Mouse (Mus musculus) monocyte, adult 2 months (primary cell): Measurements from ENCODE around the gene Kpna2.
A peak's percentile ranks its signal among the peaks of the same experiment; 100 is the strongest.
"Not testable (repeated sequence)": the region's sequence is repeated elsewhere in the genome, so short reads cannot be mapped to it uniquely, and the experiment has no call there.

Source experiments
- DNase-seq, 2 experiments: peaks; one replicate each; pipeline ENCODE4 v3.0.0; 2022; ENCODE audit warnings: low spot score in 2 of 2, low read depth in 1 of 2

The Kpna2 gene

DNA sequence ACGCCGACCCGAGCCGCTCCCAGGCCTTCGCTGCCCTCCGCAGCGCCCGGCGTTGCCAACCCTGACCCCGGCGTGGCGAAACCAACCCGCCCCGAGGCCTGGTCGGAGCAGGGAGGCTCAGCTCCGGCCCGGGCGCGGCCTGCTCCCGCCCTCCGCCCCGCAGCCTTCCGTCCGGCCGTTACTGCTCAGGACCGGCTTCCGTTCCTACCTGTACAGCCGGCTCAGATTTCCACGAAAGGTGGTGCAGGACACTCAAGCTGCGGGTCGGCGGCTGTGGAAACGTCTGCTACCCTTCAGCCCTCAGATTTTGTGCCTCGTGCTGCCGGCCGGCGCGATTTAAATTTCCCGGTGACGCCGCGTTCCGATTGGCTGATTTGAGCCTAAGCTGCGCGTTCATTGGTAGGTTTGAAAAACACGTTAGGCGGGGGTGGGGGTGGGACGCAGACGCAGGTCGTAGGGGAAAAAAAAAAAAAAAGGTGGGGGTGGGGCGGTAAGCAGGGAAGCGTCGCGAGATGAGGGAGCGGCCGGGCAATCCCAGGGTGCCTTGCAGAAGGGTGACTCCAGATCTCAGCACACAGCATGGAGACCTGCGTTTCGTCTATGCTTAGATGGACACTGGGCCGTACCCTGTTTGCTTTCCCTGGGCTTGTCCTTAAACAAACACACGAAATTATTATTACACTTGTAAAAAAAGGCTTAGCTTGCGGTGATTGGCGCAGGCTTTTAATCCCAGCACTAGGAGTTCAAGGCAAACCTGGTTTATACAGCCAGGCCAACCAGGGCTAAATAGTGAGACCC is at the start of gene Kpna2:
Kpna2 (minus strand) TSS at position 391 of the 798 bp plus-strand sequence.
- peak; percentile 61 to 80 for DNase-seq

DNA sequence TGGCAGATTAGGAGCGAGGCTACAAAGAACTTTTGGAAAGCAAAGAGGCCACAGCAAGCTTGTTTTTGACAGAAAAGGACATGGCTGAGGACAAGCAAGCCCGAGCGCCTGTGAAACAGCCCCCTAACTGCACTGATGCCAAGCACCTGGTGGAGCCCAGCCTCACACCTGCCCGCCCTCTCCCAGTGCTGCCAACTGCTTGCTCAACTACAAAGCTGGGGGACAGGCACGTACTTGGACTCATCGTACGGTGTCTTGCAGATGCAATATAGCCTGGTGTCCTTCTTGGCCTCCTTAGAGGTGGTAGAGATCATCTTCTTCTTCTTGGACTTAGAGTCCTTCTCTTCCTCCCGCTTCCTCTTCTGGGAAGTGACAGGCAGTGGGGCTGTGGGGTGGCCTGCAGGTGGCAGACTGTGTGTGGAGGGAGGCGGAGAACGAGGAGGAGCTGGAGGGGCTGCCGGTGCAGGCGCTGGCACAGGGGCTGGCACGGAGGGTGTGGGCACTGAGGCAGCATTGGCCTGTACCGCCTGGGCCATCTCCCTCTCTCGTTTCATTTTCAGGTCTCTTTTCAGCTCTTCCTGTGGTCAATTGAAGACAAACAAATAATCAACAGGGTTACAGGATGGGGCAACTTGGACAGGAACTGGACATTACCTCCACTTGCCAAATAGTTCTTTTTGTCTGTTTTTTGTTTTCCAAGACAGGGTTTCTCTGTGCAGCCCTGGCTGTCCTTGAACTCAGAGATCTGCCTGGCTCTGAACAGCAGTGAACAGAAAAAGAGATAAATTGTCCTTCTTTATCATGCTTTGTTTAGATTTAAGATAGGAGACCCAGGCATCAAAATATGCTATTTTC is 47.7 kb upstream of the Kpna2 start:
- DNase-seq: no peak

DNA sequence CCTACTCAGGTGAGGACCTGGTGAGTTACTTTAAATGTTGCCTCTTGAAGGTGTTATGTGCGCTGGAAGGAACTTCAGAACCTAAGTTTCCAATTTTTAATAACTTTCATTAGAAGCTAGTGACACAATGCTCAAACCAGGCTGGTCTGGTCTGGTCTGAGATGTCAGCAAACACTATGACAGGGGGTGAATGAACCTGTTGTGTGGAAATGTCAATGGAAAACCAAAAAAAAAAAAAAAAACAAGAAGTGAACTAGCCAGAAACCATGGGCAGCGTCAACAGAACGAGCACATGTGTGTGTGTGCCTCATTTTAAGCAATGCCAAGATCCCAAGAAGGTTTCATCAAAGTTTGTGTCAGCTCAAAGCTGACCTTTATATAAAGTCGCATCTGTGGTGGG is 46.2 kb upstream of the Kpna2 start:
- DNase-seq: no peak

DNA sequence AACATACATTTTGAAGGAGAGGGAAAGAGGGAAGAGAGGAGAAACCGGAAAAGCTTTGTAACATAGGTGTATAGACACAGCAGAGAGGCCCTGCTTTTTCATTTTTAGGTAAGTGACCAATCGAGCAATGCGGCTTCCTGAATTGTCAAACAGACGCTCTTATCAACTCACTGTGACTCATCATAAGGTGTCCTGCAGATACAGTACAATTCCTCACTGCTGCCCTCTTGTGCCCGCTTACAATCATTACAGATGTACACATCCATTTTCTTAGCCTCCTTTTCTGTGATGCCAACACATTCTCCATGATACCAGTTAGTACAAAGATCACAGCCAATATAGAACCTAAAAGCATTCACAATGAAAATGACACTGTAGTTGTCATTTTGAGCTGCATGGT is 45.0 kb upstream of the Kpna2 start:
- peak in 1 of 2 experiments; percentile 28 for DNase-seq

- DNase-seq: no peak
These were observed 44.0 kb upstream of the Kpna2 start for GRCm38 (mm10) chr11:107043361-107043760.

GRCm38 (mm10) chr11:107041396-107041795 is 42.1 kb upstream of the Kpna2 start:
- no peak for DNase-seq

DNA sequence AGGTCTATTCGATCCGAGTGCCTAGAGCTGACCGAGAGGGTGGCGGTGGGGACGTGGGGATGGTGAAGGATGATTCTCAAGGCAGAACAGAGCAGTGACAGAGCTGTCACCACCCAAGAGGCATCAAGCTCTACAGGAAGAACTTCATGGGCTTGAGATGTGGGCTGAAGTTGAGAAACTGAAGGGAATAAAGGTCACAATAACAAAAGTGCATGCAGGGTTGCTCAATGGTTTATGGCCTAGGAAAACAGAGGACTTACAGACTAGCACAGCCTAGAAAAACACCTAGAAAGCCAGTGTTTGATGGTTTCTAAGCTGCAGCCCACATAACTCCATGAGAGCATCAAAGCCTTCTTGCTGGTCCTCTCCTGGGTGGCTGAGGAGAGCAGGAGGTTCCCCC is 40.1 kb upstream of the Kpna2 start:
- no peak for DNase-seq

DNA sequence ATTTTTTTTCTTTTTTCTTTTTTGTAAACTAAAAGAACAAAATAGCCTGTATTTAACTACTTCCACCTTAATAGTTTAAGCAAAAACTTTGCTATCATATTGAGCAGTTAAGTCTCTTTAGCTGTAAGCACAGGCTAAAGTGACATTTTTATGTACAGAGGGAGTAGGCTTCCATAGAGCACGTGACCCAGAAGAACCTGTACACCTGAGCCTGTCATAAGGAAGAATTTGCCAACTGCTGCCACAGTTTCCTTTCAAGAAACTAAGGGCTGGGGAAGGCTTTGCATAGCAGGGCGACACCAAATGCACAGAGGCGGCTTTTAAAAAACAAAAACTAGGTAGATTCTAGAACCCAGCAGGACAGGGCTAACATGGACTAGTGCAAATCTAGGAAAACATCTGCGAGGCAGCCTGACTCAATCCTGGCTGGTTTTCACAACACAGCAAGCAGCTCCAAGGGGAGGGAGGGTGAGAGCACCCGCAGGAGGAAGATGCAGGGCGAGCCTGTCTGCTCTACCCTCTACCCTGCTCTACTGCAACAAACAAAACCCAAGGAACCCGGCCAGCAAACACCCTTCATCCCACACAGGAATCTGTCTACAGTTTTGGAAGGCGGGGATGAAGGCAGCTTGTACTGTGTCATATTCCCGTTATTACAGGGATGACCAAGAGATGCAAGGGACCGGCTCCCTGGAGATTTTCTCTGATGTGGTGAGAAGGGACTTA is 34.9 kb upstream of the Kpna2 start:
- no peak for DNase-seq

DNA sequence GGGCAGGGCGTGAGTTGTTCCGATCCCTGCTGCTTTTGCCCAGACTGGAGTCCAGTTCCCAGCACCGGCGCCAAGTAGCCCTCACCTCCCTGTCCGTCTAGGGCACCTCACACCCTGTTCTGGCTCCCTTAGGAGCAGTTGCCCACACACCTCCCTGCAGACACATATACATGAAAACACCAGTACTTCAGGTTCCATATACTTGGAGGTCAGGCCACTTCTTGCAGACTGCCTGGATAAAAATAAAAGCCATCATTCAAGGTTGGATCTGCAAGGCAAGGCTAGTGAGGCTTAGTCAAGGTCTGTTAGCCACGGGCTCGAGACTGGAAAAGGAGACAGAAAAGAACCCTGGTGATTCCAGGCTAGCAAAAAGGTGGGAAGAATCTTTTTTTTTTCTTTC is 32.3 kb upstream of the Kpna2 start:
- no peak for DNase-seq

DNA sequence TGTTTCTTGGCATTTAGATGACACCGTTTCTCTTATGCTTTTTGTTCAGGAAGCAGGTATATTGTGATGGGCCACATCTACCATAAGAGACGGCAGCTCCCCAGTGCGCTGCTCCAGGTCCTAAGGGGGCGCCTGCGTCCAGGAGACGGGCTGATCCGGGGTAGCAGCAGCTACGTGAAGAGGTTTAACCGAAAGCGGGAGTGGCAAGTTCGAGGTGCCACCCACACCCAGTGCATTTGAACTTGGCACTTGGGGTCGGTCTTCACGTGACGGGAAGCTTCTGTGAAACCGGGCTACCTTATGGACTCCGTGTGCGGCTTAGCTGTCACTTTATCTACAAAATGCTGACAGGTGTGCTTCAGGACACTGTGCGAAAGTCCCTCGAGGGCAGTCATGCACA is 30.2 kb upstream of the Kpna2 start:
- no peak for DNase-seq

GRCm38 (mm10) chr11:107028754-107029153 is 29.4 kb upstream of the Kpna2 start:
- no peak for DNase-seq

DNA sequence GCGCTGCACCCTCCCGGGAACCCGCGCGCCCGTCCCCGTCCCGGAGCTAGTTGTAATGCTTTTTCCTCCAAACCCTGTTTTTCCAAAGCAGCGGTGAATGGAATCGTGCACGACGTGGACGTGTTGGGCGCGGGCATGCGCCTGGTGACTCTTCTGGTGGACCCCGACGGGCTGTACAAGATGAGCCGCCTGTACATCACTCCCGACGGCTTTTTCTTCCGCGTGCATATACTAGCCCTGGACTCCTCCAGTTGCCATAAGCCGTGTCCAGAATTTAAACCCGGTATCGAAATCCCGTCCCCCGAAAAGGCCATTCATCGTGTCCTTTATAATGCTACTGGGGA is 28.9 kb upstream of the Kpna2 start:
- no peak for DNase-seq

- DNase-seq: peak in 1 of 2 experiments; percentile 44
These were observed 28.3 kb upstream of the Kpna2 start for GRCm38 (mm10) chr11:107027431-107028274.

GRCm38 (mm10) chr11:107026554-107027430 is 27.5 kb upstream of the Kpna2 start:
- DNase-seq: no peak

DNA sequence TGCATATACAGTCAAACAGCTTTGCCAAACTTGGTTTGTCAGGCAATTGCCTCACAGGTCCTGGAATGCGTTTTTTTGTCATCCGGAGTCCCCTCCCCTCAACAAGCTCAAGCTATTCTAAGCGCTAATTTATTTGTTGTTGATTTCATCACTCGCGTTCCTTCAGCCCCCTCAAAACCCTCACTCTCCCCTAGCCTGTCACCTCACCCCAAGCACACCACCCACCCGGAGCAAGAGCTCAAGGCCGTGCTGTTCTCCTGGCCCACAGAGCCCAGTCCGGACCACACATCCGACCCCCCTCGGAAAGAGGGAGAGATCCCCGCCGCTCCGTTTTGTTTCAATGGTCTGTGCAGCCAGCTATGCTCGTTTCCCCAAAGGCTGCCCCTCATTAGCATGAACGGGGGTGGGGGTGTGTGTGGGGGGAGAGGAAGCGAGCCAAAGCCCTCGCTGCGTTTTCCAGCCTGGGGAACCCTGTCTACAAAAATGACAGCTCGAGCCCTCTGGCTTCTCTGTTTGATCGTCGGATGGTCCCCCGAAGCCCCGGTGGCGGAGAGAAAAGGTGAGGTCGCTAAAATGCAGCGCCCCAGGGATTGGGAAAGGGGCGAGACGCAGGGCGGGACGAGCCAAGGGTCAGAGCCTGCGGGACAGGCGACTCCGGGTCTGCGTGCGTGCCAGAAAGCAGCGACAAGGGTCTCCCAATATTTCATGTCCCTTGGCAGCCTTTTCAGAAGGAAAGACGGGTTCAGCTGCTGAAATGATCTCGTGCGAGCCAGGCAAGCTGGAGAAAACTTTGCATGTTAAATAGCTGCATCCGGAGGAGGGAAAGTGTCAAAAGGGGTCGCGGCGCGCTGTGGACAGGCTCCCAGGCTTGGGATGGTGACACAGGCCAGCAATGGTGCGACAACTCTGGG is 26.3 kb upstream of the Kpna2 start, which contains the start of gene 1810010H24Rik:
1810010H24Rik (plus strand) TSS at position 271 of the 911 bp plus-strand sequence.
- DNase-seq: no peak

GRCm38 (mm10) chr11:107024406-107024805 is 25.1 kb upstream of the Kpna2 start:
- no peak for DNase-seq

DNA sequence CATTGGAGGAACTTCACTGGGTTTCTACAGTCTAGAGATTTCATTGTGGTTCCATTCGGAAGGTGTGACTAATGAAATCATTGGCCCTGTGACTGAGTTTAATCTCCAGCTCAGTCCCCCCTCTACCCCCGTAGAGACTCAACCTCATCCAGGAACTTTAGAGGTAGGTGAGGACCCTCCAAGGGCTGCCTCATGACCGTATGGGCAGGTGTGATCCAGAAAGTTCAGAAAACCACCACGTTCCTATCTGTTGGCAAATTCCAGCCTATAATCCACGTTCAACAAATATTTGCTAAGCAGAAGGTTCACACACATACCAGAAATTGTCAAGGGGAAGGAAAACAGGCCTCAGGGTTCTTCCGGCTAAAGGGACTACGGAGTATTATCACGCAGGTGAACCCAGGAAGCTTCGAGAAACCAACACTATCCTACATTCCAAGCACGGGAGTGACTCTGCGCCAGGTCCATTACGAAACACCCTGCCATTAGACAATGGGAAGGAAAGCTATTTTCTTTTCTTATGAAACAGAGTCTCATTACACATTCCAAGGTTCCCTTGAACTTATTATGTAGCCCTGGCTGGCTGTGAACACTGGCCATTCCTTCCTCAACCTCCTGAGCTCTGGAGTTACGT is 22.8 kb upstream of the Kpna2 start:
- no peak for DNase-seq

GRCm38 (mm10) chr11:107019722-107020121 is 20.4 kb upstream of the Kpna2 start:
- DNase-seq: not testable (repeated sequence)
